Mouse (Mus musculus): ENCODE results near the gene Gja5.

Gene Gja5

GRCm38 (mm10) chr3:96936241-96936640, 31.7 kb downstream of the Gja5 start:
- no peak for DNase-seq (ENCODE audit: low spot score in 2 of 2)

DNA sequence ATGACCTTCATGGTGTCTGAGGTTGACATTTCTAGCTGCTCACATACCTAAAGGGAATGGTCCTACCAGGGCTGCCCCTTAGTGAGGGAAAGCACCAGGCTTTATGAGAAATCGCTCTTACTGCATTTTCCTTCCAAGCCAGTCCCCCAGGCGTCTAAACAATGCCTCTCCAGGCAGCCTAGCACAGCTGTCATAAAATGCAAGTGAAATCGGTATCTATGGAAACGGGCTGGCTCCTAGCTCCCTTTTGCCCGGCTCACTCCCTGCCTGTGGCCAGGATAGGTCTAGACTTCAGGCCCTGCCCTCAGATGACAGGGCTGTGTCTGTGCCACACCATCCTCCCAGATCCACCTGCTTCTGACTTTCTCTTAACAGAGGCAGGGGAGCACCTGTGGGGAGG, 33.1 kb downstream of the Gja5 start:
- no peak for DNase-seq (ENCODE audit: low spot score in 2 of 2)

GRCm38 (mm10) chr3:96938738-96939137, 34.2 kb downstream of the Gja5 start:
- peak; percentile 77 to 82 for DNase-seq (ENCODE audit: low spot score in 2 of 2)

DNA sequence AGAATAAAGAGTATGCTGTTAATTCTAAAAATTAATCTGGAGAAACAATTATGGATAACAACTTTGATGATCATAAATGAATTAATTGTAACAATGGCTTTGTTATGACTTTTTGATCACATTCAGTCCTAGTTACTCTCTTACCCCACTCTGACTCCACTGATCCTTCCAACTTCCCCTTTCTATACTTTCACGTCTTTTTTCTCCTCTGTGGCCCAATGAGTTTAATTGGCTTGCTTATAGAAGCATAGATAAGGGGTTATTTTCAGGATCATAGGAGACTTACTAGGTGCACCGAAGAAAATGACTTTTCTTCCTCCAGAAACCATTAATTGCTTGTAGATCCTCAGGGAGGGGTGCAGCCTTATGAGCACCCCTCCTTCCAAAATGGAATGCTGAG, 38.2 kb downstream of the Gja5 start:
- no peak for DNase-seq (ENCODE audit: low spot score in 2 of 2)

- DNase-seq (ENCODE audit: low spot score in 2 of 2) = no peak
These were observed 49.2 kb downstream of the Gja5 start for GRCm38 (mm10) chr3:96953489-96954233.

DNA sequence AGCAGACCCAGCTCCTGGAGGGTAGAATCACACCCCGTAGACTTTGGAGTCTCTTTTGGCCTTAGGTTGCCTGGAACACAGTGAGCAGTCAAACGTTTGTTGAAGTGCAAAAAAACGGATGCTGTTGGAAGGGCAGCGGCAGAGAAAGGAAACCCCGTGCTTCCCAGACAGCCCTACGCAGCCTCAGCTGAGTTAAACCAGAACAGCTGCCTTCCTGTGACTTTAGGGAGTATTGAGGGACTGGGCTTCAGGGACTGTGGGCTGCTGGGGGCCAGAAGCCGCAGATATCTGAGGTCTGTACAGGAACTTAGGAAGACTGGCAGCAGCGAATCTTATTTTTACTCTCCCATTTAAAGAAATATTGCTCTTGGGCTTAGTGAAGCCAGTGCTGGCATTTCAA, 56.1 kb downstream of the Gja5 start:
- DNase-seq (ENCODE audit: low spot score in 2 of 2) = no peak

- no peak for DNase-seq (ENCODE audit: low spot score in 2 of 2)
These were observed 58.9 kb downstream of the Gja5 start for GRCm38 (mm10) chr3:96963088-96964034.

DNA sequence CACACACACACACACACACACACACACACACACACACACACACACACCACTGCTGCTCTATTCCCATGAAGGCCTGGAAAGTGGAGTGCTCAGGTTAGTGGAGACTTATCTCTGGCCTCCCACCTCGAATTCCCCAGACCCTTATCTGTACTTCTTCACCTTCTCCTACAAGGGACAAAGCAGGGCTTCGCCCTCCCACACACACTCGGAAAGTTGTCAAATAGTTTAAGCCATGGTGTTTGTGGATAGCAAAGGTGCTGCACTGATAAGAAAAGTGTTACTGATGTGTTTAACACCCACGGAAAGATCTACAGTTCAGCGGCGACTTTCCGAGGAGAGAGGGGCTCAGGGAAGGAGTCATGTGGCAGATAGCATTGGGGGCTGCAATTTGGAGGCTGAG, 66.5 kb downstream of the Gja5 start:
- DNase-seq (ENCODE audit: low spot score in 2 of 2) = no peak

DNA sequence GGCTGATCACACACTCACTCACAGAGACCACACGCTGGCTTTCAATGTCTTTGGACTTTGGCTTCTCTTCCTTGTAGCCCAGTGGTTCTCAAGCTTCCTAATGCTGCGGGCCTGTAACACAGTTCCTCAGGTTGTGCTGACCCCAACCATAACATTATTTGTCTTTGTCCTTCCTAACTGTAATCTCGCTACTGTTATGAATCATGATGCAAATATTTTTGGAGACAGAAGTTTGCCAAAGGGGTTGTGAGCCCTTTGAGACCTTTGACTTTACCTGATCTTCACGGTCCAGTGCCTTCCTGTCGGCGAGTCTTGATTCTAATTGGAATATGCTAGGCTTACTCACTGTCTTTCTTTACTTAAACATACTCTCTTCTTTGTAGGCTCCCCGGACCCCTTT, 70.0 kb downstream of the Gja5 start:
- DNase-seq (ENCODE audit: low spot score in 2 of 2) = no peak

- no peak for DNase-seq (ENCODE audit: low spot score in 2 of 2)
These were observed 71.1 kb downstream of the Gja5 start for GRCm38 (mm10) chr3:96975628-96976027.

DNA sequence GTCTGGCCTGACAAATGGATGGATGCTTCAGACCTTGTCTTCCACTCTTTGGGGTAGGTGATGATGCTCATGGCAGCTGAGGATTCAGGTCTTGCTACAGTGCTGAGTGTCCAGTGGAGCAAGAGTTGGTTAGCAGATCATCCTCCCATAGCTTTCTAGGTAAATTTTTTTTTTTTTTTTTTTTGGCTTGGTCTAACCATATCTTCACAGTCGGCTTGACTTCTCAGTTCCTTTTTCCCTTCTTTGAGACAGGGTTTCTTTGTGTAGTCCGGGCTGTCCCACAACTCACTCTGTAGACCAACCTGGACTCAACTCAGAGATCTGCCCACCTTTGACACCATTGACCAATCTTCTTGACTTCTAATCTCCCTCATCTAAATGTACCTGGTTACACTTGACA, 73.0 kb downstream of the Gja5 start:
- no peak for DNase-seq (ENCODE audit: low spot score in 2 of 2)

- DNase-seq (ENCODE audit: low spot score in 2 of 2) = no peak
These were observed 74.0 kb downstream of the Gja5 start for GRCm38 (mm10) chr3:96978469-96978868.

DNA sequence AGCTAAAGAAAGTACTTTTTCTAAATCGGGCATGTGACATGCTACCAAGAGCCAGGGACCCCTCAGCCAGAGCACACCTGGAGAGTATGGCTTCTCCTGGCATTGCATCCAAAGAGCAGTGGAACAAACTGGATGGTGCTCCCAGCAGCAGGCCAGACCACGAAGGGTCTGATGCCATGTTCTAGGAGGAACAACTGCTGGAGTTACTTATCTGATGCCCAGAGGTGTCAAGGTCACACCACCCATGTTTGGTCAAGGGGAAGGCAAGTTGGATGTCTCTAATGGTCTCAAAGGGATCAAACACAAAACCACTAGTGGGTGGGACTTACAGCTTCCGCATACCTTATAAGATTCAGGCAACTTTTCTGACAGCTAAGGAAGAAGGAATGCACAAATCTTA, 74.5 kb downstream of the Gja5 start:
- no peak for DNase-seq (ENCODE audit: low spot score in 2 of 2)

- DNase-seq (ENCODE audit: low spot score in 2 of 2) = no peak
These were observed 77.3 kb downstream of the Gja5 start for GRCm38 (mm10) chr3:96981833-96982232.

- DNase-seq (ENCODE audit: low spot score in 2 of 2) = no peak
These were observed 78.2 kb downstream of the Gja5 start for GRCm38 (mm10) chr3:96982666-96983065.

- no peak for DNase-seq (ENCODE audit: low spot score in 2 of 2)
These were observed 88.0 kb downstream of the Gja5 start for GRCm38 (mm10) chr3:96992526-96992925.

GRCm38 (mm10) chr3:96997770-96998169, 93.3 kb downstream of the Gja5 start:
- no peak for DNase-seq (ENCODE audit: low spot score in 2 of 2)

DNA sequence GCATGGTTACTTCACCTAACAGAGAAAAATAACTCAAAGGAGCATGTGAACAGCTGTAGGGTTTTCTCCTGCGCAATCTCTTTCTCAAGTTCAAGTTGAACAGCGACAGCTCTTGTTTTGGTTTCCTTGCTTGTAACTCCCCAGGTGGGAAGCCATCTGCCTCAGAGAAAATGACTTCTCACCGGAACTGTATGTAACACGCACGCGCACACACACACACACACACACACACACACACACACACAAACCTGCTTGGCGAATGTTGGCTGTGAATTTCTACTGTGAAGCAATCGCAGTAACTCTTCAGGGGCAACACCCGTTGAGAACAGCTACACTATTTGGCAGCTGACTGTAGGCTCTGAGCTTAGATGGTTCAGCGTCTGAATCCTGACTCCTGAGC, 98.6 kb downstream of the Gja5 start:
- no peak for DNase-seq (ENCODE audit: low spot score in 2 of 2)

DNA sequence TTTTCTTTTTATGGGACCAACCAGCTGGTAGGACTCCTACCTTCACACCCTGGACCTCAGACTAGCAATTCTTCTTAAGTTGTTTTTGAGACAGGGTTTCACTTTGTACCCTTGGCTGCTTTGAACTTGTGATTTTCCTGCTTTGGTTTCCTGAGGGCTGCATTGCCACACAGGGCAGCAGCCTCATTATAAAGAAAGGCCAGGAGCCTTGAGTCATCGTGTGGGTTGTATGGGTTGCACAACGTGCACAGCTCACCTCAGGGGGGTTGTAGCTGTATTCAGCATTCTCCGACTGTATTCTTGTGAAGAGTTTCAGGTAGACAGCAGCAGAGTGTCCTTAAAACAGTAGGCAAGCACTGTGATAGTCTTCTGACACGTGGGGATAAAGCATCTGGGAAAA, 100.0 kb downstream of the Gja5 start:
- no peak for DNase-seq (ENCODE audit: low spot score in 2 of 2)

DNA sequence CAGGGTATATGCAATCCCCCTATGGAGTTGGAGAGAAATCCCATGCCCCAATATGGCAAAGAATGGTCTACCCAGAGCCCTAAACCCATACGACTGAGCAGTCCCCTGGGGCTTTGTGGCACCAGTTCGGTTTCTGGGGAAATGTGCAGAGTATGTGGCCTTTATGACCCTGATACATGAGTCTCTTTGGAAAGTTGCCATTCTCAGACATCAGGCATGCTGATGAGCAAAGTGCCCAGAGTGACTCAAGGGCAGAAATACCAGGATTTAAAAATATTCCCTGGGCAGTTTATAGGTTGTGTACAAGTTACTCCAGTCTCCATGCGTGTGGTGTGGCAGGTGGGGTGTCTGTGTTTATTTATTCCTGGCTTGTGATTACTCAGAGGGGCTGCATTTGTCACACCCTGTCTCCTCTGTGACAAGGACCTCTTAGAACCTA, 102.5 kb downstream of the Gja5 start:
- no peak for DNase-seq (ENCODE audit: low spot score in 2 of 2)

DNA sequence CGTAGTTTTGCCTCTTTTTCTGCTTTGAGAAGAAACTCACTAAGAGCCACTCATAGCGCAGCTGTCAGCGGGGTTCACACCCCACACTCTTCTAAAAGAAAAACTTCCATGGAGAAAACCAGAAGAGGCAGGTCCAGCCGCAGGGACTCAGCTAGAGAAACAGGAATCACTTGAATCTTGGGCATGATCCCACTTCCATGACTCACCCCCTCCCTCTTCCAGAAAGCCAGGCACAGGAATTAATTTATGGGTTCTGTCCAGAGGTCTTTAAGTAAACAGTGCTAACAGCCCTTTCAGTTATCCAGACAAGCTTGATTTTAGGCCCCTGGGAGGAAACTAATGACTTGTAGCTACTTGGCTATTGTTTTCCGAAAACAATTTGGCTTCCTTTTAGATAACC, 120.7 kb downstream of the Gja5 start:
- DNase-seq (ENCODE audit: low spot score in 2 of 2) = peak; percentile 44 to 51

DNA sequence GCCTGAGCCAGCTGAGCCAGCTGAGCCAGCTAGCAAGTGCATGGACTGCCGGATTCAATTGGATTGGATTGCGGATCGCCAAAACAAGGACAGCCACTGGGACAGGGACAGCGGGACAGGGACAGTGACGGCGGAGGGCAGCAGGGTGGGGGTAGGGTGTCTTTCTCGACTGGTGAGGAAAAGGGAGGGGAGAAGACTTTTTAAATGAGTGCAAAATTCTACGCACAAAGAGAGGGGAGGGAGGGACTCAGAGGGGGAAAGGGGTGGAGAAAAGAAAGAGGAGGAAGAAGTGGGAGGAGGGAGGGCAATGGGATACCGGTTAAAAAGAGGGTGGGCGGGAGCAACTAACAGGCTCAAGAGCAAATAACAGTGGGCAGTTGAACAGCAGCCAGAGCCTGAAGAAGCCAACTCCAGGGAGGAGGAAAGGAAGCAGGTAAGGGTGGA, 127.6 kb downstream of the Gja5 start:
- no peak for DNase-seq (ENCODE audit: low spot score in 2 of 2)

DNA sequence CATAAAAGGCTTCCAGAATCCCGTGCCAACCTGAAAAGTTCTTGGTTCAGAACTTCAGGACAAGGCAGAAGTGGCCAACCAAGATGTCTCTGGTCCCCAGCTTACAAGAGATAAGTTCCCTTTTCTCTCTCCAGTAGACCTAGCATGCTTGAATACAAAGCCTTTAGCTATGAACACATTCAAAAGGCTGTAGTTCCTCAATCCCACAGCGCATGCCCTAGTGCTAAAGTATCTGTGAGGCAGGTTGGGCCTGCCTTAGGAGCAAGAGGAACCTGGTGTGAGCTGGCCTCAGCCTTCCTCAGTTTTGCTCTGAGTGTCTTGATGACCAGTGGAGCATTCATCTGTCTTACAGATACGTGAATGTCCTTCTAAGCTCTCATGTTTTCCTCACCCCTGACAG, 131.1 kb downstream of the Gja5 start:
- no peak for DNase-seq (ENCODE audit: low spot score in 2 of 2)

All from urinary bladder, postnatal 36 days (tissue).